Mouse (Mus musculus) liver, postnatal 0 days (tissue): Measurements from ENCODE around the gene Cfap73.

ENCODE experiments used
- CTCF ChIP-seq: sonication (generic); IDR thresholded peaks from 2 replicates; pipeline ENCODE4 v1.5.1; 2016; ENCODE audit warnings: antibody characterized with exemption, low read depth
- EP300 ChIP-seq: IDR thresholded peaks from 2 replicates; pipeline ENCODE4 v1.6.1; 2016; ENCODE audit warnings: antibody characterized with exemption, low read depth, mild to moderate bottlenecking

DNA sequence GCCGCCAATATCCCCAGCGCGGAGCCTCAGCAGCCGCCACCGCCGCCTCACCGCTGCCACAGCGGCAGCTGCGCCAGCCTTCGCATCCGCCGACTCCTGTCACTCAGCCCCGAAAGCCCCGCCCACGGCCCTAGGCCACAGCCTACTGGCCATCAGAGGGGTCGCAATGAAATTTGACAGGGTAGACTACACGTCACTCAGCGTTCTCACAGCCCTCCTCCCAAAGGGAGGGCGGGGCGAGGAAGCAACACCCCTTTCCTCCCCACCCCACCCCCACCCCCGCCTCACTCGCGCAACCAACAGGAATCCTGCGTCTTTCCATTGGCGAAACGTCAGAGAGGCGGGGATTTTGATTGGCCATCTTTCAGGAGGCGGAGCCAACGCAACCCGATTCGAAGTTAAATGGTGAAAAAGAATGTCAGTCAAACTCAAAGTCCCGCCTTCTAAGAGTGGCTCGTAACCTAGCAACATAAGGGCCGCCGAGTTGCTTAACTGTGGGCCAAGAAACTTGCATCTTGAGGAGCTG, 45.4 kb downstream of the Cfap73 start, which contains the start of the genes Tpcn1 and Iqcd:
- TF ChIP-seq CTCF (peak; percentile 25), EP300 (no peak)
